Mouse (Mus musculus) left cerebral cortex, adult 11 months (tissue): ENCODE results near the gene Itih3.

Experiments
- DNase-seq: peaks from one replicate; pipeline ENCODE4 v3.0.0; 2022; ENCODE audit warnings: low spot score

Gene Itih3

DNA sequence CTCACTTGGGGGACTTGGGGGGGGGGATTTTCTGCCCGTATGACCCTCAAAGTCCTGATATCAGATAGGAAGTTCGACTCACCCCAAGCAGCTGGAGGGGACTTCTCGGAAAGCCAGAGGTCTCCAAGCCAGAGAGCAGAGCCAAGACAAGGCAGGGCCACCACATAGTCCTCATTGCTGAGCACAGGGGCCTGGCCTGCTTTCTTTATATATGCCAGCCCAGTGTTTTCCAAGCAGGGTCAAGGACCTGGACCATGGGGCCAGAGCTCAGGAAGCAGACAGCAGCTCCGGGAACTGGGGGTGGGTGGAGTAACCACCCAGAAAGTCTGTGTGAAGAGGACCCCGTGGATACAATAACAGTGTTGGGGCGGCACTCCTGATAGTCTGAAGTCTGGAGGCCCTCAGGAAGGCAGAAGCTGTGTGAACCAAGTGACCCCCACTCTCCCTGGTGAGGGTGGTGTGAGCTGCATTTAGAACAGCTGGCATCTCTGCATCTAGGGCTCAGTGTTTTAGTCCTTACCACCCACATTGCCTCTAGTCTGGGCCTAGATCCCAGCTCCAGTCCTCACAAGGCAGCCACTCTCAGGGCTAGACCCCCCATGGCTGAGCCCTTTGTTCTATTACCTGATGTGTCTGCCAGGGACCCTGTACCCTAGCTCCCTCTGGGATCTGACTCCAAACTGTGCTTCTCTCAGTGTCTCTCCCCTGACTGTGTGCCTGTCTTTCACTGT, at the start of gene Itih3:
Itih3 (minus strand) TSS at position 386 of the 731 bp plus-strand sequence.
- DNase-seq, result peak; percentile 29

DNA sequence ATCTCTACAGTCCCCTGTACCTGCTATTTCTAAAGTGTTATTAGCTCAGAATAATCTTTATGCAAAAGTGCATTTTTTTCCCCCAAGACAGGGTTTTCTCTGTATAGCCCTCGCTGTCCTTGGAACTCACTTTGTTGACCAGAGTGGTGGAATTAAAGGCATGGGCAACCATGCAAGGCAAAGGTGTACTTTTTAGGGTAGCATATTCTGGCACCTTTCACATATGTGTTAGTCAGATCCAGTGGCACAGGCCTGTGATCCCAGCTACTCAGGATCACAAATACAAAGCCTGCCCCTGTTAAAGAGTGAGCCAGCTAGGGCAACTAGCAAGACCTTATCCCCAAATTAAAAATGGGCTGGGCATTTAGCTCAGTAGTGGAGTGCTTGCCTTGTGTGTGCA, 36.8 kb upstream of the Itih3 start:
- DNase-seq, result no peak

DNA sequence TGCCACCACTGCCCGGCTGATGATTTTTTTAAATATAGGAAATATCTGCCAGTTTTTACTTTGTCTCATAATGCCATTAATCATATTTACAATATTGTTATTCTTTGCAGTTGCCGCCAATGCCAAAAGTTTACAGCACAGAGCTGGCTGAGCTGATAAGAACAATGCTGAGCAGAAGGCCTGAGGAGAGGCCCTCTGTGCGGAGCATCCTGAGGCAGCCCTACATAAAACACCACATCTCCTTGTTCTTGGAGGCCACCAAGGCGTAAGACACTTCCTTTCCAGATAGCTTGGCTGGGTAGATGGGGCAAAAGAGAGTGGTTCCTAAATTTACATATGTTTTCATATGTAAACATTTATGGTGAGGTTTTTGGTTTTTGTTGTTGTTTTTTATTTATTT, 35.5 kb upstream of the Itih3 start:
- no peak for DNase-seq

DNA sequence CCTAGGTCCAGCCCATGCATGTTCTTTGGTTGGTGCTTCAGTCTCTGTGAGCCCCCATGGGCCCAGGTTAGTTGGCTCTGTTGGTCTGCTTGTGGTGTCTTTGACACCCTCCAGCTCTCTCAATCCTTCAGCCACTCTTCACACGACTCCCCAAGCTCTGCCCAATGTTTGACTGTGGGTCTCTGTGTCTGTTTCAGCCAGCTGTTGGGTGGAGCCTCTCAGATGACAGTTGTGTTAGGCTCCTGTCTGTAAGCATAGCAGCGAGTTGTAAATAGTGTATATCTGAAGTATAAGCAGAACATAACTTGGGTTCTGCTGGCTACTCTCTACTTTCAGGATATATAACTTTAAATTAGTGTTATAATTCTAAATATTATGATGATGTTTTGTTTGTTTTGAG, 35.0 kb upstream of the Itih3 start:
- no peak for DNase-seq

DNA sequence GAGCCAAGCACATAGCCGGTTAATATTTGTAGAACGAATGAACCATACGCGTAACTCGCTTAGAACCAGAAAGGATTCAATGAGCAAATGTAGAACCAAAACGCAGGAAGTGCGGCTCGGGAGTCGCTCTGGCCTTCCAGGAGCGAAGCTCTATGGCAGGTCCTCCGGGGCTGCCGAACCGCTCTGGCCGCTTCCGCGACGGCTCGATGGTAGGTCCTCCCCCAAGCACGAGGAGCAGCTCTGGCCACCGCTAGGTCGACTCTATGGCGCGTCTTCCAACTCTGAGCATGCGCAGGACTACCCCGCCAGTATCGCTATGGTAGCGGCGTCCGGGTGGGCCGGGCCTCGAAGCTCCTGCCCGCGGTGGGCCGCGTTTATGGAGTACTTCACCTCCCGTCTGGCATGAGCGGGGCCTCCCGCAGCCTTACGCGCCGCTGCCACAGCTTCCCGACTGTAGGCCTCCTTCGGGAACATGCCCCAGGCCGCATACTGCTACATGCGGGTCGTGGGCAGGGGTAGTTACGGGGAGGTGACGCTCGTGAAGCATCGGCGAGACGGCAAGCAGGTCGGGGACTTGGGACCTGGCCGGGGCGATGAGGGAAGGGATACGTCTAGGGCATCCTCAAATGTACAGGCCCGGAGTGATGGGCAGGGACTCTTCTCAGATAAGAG, 27.7 kb upstream of the Itih3 start, which contains the start of gene Nek4:
Nek4 (plus strand) TSS at position 224 of the 672 bp plus-strand sequence.
- peak; percentile 93 for DNase-seq

DNA sequence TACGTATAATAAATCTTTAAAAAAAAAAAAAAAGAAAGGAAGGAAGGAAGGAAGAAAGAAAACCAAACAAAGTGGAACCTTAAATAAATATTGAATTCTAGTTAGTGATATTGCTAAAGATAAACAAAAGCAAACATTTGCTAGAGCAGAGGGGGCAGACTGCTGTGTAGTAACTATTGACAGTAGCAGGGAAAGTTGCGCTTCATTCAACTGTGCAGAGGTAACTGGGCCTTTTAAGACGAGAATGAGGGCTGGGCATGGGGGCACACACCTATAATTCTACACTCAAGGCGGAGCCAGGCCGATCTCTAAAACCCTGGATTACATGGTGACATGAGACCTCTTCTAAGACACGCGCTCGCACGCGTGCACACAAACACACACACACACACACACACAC, 26.4 kb upstream of the Itih3 start:
- no peak for DNase-seq

DNA sequence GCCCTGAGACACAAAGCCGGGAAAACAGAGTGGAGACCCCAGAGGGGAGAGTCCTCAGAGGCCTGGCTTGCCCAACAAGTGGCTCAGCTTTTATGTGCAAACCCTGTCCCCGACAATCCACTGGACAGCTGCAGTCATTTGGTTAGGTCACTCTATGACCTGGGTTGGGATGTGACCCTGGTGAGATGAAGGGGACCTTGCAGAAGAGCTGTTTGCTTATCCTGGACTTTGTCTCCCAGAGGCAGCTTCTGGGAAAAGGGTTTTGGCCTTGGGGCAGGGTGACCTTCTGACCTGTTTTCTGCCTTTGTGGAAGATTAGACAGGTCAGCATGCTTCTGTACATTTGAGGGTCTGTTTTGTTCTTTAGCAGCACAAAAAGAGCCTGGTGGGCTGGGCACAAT, 21.2 kb upstream of the Itih3 start:
- DNase-seq, result no peak

DNA sequence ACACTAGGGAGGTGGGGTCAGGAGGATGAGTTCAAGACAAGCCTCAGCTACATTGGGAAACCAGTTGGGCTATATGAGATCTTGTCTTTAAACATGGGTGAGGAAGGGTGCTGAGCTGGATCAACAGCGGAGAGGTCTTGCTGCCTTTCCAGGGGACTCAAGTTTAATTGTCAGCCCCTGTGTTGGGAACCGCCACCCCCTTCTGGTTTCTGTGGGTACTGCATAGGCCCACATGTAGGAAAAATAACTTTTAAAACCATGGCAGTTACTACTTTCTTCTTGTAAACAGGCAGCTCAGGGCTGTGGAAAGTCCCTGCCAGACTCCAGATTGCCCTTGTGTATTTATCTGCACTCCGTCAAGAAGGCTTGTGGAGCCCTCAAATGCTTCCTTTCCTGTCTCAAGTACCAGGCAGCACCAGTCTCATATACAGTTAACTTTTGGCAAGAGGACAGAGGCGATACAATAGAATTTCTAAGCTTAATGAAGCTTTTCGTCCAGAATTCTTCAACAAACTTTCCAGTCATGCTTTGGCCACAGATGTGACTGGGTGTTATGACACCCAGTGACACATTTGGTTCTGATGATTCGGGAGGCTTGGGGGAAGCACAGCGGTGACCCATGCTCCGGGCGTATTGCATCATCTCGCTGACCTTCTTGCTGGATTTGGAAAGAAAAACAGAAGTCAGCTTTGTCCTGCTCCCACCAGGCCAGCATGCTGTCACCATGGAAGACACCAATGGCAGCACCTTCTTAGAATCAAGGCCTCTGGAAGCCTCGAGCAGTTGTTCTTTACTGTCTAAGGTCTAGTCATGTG, 20.5 kb upstream of the Itih3 start:
- DNase-seq, result peak; percentile 42

DNA sequence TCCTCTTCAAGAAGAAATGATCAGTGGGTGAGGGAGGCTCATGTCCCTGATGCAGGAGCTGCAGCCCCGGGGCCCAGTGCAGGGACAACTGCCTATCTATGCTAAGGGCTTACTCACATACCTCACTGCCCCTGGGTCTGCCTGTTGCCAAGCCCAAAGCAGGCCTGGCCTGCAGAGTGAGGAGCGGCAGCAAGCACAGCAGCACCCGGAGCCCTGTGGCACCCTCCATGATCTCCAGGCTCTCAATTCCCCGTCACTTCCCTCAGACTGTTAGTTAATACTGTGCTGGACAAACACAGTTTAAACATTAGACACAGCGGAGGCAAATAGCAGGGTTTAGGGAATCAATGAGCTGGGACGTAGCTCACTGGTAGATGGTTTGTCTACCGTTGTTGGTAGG, 19.5 kb upstream of the Itih3 start, which contains the start of gene Itih1:
Itih1 (minus strand) TSS at position 252 of the 400 bp plus-strand sequence.
- no peak for DNase-seq

DNA sequence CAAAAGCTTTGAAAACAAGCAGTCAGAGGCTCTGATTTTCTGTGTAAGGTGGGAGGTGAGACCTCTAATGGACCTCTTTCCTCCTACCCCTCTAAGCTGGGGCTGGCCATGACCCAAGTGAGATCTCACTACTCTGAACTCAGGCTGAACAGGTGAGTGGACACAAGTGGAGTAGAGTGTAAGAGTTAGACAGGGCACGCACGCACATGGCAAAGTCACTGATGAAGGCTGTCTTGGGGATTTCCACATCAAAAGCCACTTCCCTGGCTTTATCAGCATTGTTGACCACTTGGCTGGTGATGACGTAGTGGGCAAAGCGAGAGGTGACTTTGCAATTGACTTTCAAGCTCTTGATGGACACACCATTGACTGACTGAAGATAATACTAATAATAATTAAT, 18.7 kb upstream of the Itih3 start:
- no peak for DNase-seq

DNA sequence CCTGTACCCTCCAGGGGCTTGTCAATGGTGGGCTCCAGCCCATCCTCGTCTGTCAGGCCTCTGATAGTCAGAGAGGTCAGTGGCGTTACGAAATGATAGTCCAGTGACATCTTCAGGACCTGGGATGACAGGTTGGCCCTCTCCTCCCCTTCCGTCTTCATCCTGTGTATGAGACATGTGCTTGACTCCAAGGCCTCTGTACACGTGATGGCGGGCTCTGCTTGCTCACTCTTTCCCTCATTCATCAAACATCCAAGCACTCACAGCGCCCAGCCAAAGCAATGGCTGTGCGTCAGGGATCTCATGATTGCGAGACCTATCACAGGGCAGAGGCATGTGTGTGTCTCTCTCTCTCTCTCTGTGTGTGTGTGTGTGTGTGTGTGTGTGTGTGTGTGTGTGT, 9.8 kb upstream of the Itih3 start:
- no peak for DNase-seq

DNA sequence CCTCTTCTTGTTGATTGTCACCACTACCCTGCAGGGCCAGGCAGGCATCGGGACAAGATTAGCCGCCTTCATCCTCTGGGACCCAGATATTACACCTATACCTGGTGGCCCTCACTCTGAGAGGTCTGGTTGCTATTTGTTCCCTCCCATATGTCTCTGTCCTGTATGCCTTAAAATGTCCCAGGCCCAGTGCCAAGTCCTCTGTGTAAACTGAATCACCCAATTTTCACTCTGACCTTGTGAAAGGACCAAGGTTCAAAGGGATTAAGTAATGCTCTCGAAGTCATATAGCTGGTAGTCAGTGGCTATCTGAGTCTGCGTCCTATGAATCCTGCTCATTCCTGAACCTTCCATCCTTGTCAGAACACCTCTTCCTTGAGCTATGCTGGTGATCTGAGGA, 6.8 kb upstream of the Itih3 start:
- no peak for DNase-seq

DNA sequence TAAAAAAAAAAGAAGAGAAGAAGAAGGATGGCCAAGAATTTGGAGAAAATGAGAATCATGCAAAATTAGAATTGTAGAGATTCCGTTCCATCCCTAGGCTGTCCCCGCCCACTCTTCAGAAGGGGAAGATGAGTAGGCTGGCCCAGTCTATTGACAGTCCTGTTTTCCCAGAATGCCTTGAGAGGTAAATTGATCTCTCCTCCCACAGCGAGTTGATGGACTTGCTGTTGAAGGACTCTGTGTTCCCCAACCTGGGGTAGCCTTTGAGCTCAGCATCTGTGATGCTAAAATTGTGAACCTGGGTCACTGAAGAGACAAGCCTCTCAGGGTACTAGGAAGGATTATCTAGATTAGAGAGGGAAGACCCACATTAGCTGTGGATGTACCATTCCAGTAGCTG, 1.9 kb upstream of the Itih3 start:
- DNase-seq, result no peak

DNA sequence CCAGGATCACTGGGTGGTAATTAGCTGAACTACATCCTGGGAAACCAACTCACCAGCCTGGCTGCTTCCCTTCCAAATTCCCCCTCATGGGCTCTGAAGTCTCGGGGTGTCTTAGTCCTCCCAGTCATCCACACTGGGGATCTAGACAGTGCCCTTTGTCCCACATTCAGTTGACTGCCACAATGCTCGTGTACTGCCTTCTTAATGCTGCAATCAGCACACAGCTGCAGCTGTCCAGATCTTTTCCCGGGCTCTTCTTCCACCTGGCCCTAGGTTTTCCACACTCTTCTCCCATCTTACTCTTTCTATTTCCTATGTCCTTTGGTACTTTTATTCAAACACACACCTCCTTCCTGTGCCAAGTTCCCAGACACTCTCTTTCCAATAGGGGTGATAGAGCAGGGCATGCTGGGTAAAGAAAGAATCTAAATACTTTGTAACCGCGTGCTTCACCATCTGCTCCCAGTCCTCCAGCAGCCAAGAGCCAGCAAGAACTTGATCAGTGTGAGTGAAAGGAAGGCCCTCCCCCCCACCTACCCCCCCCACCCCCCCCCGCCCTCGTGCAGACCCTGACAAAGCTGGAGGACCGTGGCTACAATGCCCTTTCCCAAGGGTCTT, 1.4 kb downstream of the Itih3 start:
- DNase-seq, result no peak

DNA sequence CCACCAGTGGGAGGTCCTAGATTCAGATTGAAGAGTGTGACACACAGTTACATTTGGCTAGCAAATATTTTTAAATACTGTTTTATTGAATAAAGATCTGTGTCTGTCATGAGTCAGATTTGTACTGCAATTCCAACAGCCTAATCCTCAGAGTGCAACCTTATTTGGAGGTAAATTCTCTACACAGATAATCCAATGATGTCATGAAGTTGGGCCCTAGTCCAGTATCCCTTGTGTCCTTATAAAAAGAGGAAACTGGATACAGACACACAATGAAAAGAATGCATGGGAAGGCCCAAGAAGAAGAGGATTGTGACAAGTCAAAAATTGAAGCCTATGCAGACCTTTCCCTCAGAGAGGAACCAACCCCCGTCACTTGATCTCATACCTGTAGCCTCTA, 7.0 kb downstream of the Itih3 start:
- DNase-seq, result no peak

DNA sequence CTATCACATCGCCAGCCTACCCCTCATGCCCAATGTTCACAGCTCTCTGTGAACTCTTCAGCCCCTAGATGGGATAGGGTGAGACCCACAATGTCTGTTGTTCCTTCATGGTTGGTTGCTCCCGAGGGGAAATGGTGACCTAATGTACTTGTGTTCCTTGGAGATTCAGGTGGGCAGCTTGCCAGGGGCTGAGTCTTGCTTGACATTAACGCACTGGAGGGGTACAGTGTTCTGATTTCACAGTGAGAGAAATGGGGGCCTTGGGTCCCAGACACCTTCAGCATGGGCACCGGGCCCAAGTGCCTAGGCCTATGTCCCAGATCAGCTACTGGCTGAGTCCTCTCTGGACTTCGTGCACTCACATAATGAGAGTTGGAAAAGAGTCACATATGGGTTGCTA, 10.2 kb downstream of the Itih3 start:
- DNase-seq, result no peak

DNA sequence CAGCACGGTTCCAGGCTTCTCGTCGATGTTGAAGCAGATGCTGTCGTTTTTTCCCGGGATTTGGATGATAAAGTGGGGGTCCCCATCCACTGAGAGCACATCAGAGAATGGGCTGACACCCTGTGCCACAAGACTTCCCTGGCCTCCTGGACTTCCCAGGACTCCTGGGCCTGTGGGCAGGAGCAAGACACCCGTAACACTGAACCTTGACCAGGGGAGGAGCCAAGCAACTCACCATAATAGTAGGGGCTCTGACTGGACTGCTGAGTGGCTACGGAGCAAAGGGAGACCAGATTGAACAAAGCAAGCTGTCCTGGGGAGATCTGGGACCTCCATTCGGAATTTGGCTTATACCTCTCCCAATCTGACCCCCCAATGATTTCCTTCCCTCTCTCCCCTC, 10.9 kb downstream of the Itih3 start:
- DNase-seq, result no peak

DNA sequence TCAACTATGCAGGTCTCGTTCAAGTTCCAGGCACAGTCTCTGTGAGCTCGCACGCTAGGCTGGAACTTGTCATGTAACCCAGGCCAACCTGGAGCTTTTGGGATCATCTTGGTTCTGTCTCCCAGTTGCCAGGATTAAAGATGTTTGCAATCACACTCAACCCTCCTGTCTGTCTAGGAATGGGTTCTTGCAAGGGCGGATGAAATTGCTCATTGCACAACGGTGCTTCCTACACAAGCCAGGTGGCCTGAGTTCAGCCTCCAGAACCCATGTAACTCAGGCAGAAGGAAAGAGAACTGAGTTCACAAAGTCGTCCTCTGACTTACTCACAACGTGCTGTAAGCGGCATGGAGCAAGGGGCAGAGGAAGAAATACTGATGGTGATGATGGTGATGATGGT, 12.4 kb downstream of the Itih3 start:
- no peak for DNase-seq

DNA sequence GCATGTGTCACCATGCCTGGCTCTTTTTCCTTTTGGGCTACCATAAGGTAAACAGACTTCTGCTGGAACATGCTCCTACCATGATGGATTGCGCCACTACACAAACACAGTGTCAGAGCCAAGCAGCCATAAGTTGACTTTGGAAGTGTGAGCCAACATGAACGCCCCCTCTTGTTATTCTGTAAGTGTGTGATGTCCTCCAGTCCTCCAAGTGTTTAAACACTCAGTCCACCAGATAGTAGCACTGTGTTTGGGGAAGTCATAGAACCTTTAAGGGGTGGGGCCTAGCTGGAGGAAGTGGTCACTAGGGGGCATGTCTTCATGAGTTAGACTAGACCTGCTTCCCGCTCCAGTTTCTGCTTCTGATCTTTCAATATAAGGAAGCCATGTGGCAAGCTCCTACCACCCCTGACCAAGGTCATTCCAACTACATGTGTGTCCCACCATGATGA, 15.7 kb downstream of the Itih3 start:
- DNase-seq, result no peak

DNA sequence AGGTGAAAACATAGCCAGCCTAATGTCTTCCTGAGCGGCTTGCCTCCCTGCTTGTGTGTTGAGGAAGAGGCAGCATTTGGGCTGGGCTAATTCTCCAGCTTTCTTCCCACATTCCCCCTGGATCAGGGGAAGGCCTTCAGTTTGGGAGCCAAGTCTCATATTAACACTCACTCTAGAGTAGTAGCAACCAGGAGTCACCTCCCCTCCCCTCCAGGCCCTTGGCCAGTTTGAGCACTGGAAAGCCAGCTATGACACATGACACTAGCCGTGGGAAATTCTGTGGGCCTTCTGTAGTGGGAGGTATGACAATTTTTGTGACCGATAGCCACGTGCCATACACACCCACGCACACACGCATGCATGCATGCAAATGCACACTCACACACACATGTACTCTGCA, 17.6 kb downstream of the Itih3 start:
- DNase-seq, result no peak

DNA sequence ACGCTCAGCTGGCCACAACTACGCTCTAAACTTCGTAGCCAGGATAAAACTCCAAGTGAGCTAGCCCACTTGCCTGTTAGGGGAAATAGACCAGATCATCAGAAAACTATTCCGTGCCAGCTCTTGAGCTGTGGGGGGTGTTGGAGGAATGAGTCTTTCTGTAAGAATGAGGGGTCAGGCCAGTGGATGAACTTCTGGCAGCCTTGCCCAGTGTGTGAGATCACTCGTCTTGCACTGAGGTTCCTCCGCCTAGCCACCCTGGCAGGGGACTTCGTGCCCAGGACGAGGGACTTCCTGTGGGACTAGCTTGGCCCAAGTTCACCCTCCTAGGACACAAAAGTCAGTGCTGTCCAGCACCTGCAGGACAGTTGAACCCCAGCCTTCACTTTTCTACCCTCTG, 19.3 kb downstream of the Itih3 start:
- DNase-seq, result no peak

DNA sequence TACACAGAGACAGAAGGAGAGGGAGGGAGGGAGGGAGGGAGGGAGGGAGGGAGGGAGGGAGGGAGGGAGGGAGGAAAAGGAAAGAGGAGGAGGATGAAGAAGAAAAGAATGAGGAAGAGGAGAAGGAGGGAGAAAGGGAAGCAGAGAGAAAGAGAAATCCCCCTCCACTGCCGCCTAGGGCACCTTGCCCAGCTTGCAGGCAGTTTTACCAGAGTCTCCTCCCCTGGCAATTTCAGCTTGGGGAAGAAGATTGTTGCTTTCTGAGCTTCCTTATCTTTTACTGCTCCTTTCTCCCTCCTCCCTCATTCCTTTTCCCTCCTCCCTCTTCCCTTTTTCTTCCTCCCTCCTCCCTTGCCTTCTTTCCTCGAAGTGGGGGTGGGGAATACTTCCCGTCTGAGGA, 20.5 kb downstream of the Itih3 start:
- DNase-seq, result no peak
